Mouse (Mus musculus) layer of hippocampus, adult 11-12 months (tissue): ENCODE data around the gene Arel1.

Experiments
- DNase-seq: peaks from one replicate; pipeline ENCODE4 v3.0.0; 2022; ENCODE audit warnings: low spot score

Gene Arel1

DNA sequence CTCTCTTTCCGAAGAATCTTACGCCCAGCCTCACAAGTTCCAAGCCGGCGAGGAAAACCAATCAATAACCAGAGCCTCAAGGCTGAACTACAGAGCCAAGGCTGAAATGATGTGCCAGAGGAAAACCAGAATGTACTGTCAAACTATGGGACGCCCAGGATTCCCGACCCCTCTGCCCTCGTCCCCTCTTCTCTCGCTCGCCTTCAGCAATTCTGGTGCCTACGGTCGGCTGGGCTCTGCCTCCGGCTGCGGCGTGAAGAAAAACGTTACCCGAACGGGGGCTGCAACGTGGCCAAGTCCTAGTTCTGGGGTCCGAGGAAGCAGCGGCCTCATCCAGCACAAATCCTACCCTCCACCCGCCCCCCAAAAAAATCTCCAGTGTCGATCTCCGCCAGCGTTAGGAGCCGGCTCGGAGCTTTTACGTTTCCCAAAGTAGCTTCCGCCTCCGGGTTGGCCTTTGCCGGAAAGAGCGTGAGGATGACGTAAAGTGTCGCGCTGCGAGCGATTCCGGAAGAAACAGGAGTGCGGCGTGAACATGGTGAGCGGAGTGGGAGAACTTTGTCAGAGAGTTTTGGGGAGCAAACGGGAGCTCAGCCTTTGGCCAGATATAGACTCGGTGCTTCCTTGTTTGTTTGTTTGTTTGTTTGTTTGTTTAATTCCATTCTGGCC lies at the start of gene Arel1, which contains the start of gene Fcf1:
Gene Arel1, minus strand, starts transcription at position 473 of the 669 bp plus-strand sequence.
Gene Fcf1, plus strand, starts transcription at position 470 of the 669 bp plus-strand sequence.
- peak; percentile 89 for DNase-seq

- no peak for DNase-seq
These were observed 41.5 kb upstream of the Arel1 start for GRCm38 (mm10) chr12:85012185-85012584.

DNA sequence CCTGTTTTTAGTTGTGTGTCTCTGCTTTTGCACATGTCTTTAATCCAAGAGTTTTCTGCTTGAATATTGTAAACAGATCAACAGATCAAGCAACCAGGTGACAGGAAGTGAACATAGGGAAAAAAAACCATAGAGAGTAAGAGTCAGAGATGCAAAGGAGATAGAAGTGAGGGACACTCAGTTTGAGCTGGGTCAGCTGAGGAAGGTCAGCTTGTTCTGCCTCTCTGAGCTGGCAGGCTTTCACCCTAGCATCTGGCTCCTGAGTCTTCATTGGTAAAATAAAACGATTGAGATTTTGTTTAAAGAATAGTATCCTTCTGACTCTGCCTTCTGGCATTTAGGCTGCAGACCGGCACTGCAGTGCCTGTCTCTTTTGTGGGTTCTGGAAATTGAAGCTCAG lies 39.8 kb upstream of the Arel1 start:
- DNase-seq, result no peak

DNA sequence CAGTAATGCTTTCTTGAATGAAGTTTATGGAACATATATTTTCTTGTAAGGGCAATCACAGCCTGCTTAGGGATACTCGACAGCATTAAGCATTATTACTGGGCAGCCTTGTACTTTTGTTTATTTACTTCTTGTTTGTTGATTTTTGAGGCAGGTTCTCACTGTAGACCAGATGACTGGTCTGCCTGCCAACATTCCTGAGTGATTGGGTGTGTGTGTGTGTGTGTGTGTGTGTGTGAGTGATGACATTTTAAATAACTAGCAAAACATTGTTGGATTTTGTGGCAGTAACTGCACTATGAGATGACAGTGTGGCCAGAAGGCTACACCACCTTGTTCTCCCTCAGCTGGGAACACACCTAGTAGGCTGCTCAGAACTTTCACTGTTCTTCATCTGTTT lies 39.1 kb upstream of the Arel1 start:
- DNase-seq, result no peak

DNA sequence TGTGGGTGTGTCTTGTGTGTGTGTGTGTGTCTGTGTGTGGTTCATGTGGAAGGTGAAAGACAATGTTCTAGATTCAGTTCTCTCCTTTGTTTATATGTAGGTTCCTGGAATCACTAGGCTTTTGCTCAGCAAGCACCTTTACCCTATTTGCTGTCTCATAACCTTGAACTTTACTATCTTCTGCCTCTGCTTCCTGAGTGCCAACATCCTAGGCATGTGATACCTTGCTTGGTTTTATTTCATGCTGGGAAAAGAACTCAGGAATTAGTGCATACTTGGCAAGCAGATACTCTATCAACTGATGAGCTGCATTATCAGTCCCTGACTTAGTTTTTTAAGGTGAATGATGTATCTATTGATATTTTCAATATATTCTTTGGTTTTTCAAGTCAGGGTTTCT lies 36.3 kb upstream of the Arel1 start:
- no peak for DNase-seq

- DNase-seq, result no peak
These were observed 35.5 kb upstream of the Arel1 start for GRCm38 (mm10) chr12:85006206-85006605.

DNA sequence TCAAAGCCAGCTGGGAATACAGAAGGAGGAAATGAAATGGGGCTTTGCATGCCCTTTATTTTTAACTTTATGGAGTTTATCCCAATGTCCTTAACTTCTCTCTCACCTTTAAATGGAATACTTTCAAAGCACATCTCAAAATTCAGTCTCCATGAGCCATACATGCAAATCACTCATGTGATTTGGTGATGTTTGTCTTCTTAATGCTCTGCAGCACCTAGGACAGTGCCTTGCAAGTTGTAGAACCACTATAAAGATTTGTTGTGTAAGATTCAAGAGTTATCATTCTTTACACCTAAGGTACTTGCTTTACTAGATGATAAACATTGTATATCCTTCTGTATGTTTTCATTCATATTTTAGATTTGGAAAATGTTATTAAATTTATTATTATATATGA lies 28.4 kb upstream of the Arel1 start:
- DNase-seq, result no peak

DNA sequence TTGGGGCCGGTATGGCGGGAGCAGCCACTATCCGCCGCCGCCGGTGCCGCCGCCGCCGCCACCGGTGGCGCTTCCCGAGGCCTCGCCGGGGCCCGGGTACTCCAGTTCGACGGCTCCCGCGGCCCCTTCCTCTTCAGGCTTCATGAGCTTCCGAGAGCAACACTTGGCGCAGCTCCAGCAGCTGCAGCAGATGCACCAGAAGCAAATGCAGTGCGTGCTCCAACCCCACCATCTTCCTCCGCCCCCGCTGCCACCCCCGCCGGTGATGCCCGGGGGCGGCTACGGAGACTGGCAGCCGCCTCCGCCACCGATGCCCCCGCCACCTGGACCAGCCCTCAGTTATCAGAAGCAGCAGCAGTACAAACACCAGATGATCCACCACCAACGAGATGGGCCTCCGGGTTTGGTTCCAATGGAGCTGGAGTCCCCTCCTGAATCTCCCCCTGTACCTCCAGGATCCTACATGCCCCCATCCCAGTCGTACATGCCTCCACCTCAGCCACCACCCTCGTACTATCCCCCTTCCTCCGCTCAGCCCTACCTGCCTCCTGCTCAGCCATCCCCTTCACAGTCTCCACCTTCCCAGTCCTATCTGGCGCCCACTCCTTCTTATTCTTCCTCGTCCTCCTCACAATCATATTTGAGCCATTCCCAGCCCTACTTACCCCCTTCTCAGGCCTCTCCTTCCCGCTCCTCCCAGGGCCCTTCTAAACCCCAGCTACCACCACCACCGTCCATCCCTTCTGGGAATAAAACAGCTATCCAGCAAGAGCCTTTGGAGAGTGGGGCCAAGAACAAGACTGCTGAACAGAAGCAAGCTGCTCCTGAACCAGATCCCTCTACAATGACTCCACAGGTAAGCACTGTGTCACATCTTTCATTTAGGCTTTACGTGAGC lies 26.1 kb upstream of the Arel1 start:
- peak; percentile 74 for DNase-seq

DNA sequence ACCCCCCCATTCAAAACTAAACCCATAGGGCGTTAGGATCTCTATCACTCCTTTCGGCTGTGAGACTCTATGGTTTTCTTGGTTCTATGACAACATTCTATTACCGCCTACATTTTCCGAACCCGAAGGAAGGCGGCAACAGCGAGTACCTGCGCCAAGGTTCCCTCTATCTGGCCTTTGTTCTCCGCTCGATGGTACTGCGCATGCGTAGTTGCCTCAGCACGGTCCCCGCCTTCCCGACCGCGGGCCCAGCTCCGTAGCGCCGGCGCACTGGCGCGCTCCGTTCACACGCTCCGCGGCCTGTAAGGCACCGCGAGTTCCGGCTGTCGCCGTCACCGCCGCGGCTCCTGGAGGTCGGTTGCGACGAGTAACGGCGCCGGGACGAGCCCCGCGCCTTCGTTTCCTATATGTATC lies 25.4 kb upstream of the Arel1 start, which contains the start of gene Ylpm1:
Gene Ylpm1, plus strand, starts transcription at position 239 of the 414 bp plus-strand sequence.
- DNase-seq, result peak; percentile 97

DNA sequence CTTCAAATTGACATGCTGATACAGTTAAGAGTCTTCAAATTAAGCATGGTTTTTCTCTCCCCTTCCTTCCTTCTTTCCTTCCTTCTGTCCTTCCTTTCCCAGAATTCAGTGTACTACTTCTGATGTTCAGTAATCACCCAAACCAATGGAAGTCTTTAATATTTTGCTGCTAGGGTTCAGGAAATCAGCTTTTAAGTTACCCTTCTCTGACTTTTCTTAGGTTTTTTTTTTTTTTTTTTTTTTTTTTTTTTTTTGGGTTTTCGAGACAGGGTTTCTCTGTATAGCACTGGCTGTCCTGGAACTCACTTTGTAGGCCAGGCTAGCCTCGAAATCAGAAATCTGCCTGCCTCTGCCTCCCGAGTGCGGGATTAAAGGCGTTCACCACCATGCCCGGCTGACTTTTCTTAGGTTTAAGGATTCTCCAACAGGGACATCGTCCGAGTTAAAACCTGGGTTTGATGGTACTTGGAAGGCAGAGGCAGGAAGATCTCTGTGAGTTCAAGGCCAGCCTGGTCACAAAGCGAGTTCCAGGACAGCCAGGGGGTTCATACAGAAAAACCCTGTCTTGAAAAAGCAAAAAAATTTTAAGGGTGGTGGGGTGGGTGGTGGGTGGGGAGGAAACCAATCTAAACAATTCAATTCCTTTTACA lies 24.5 kb upstream of the Arel1 start:
- no peak for DNase-seq

- no peak for DNase-seq
These were observed 18.8 kb upstream of the Arel1 start for GRCm38 (mm10) chr12:84989456-84989855.

- DNase-seq, result no peak
These were observed 8.7 kb upstream of the Arel1 start for GRCm38 (mm10) chr12:84979264-84979862.

GRCm38 (mm10) chr12:84969656-84970427 lies 858 bp downstream of the Arel1 start:
- no peak for DNase-seq

GRCm38 (mm10) chr12:84968831-84969655 lies 1.7 kb downstream of the Arel1 start:
- DNase-seq, result no peak

- DNase-seq, result no peak
These were observed 8.1 kb downstream of the Arel1 start for GRCm38 (mm10) chr12:84962606-84963005.

GRCm38 (mm10) chr12:84958794-84959356 lies 11.8 kb downstream of the Arel1 start:
- DNase-seq, result no peak

DNA sequence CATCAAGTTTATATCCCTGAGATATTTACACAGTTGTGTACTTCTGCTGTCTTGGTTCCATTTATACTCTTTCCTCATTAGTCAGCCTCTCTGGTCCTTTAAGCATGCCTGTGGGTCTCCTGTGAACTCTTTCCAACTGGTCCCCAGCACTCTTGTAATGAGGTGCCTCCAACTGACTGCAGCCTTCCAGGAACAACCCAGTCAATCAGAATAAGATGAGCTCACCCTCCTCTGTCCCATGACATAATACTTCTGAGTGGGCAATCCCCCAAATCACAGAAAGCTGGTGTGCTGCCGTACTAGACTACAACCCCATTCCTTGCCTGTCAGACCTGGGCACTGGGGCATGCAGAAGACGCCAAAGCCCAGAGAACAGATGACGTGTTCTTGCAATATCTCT lies 14.4 kb downstream of the Arel1 start:
- DNase-seq, result no peak

- no peak for DNase-seq
These were observed 18.3 kb downstream of the Arel1 start for GRCm38 (mm10) chr12:84952351-84952750.

- DNase-seq, result no peak
These were observed 19.2 kb downstream of the Arel1 start for GRCm38 (mm10) chr12:84951531-84951930.

- no peak for DNase-seq
These were observed 19.9 kb downstream of the Arel1 start for GRCm38 (mm10) chr12:84950763-84951162.
